Mouse (Mus musculus) skeletal muscle tissue, postnatal 0 days (tissue): ENCODE results near the gene Selenbp1. TPM values are rescaled to one million over a fixed set of nuclear protein-coding genes. Genes with fewer than 3 reads are reported as not detected.

ENCODE experiments used
- polyA plus RNA-seq: library from polyadenylated mRNA; unstranded; fragments of >200 nt; fragmentation: Nextera tagmentation; extraction: Ambion mirVana; gene quantifications from 2 replicates; pipeline ENCODE4 v1.2.1, GENCODE M21; 2015

The Selenbp1 gene
- 30.0 and 38.8 TPM in 2 replicates for polyA plus RNA-seq

GRCm38 (mm10) chr3:94932809-94933564 lies at the start of gene Selenbp1:
TSS of gene Selenbp1 (plus strand) at chr3:94933056.

DNA sequence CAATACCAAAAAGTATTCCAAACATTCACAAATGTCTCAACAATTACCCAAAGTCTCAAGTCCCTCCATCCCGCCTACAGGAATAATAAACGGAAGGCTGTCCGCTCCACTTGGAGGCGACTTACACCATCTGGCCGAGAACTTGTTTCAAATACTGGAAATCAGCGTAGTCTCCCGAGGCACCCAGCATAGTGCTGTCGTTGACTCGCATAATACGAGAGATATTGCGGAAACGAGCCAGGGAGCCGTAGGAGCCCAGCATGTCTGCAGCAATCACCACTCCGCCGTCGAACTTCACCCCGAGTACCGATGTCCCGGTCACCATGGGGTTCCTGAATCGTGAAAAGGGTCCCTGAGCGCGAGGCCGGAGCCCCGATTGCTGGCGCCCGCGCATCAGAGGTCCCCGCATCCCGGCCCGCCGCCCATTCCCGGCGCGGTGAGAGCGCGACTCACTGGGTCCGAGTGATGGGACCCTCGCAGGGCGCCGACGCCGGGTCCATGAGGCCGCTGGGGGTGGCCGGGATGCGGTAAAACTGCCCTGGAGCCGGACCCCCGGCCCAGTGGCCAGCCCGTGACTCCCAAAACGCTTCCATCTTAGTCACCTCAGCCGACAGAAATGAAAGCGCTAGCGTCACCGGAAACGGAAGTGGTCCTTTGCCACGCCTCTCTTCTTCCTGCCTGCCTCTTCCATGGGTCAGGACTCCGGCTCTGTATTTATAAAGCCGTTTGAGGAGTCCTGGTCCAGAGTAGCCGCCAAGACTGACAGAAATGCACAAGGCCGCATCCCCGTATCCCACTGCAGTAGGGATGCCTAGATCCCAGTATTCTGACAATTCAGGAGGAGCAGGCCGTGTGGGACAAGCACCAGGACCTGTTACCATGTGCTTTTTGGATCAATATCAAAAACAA lies 46.3 kb upstream of the Selenbp1 start, which contains the start of gene Psmb4:
Psmb4 (minus strand) TSS at position 646 of the 909 bp plus-strand sequence.

DNA sequence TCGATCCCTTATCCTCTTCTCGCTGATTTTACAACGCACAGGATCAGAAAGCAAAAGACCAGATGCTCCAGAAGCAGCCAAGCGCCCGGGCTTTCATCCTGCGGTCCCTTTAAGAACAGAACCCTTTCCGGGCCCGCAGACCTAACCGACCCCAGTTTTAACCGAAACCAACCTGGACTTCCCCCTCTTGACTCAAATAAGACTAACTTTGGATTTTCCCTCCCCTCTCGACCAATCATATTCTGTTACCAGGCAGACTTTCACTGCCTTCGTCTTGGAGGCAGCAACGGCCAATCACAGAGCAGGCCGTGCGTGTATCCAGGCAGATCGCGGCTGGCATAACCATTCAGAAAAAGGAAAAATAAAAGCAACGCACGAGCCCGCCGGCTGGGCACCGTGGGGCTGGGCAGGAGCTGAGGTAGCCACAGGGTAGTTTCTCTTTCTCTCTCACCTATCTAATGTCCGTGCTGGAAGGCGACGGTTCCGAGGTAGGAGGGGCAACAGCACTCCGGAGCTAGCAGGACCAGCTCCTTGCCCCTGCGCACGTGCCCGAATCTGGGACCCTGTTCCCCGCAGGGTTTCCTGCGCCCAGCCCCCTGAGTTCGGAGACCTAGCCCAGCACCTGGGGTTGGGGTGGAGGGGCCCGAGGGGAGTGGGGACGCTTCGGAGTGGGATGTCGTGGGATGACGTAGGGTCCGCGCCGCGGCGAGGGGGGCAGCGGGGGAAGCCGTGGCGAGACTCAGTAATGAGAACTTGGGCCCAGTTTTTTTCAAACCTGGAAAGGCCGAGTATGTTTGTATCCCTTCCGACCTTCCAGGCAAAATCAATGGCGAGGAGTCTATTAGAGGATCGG lies 21.1 kb downstream of the Selenbp1 start, which contains the start of gene Rfx5:
Rfx5 (plus strand) TSS at position 312 of the 853 bp plus-strand sequence.

DNA sequence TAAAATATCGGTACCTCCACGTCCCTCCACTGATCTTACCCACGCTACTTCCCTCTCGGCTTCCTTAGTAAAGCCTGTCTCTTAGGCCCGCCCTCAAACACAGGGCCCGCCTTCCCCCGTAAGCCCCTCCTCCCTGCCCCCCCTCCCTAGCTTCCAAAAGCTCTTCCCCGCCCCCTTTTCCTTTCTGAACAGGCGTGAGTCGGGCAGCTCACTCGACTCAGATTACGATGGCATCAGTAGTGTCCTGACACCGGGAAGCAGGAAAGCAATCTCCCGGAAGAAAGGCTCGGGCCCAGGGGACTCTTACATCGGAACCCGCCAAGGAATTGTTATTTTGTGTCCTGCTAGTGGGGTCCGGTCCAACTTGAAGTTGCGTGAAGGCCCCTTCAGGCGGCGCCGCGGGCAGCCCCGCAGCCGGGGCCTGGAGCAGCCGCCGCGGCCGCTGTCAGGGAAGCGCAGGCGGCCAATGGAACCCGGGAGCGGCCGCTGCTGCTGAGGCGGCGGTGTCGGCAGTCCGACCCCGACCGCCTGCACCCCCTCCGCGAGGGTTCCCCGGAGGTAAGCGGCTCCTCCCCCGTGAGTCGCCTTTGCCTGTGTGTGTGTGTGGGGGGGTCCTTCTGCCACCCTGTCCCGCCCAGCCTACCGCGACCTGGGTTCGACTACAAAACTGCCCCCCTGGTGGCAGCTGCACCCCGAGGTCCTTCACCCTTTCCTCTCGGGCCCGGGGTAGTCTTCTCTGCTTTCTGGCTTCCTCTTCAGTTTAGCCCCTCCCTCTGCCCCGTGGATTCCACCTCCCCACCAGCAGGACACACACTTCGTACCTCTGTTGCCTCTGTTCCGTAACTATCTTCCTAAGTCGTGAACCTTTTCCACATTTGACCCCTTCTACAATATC lies 41.9 kb downstream of the Selenbp1 start, which contains the start of gene Pi4kb:
Pi4kb (plus strand) TSS at position 204 of the 895 bp plus-strand sequence.

Other genes with a start within 250 kb of the Selenbp1 start
- gene Selenbp2, start 239.5 kb upstream of the Selenbp1 start, polyA plus RNA-seq, result 0.58 and 1.3 TPM in 2 replicates
- 0.19 and 0.46 TPM in 2 replicates for gene Cgn, start 146.6 kb upstream of the Selenbp1 start, polyA plus RNA-seq
- gene Pogz, start 95.5 kb upstream of the Selenbp1 start, polyA plus RNA-seq, result 6.3 and 6.9 TPM in 2 replicates
- 242 and 248 TPM in 2 replicates for gene Psmb4, start 46.1 kb upstream of the Selenbp1 start, polyA plus RNA-seq
- 3.7 and 4.8 TPM in 2 replicates for gene Rfx5, start 21.0 kb downstream of the Selenbp1 start, polyA plus RNA-seq
- gene Pi4kb, start 41.7 kb downstream of the Selenbp1 start, polyA plus RNA-seq, result 15.8 TPM in 2 replicates
- gene Zfp687, start 82.4 kb downstream of the Selenbp1 start, polyA plus RNA-seq, result 8.7 and 8.9 TPM in 2 replicates
- 239 and 251 TPM in 2 replicates for gene Psmd4, start 109.6 kb downstream of the Selenbp1 start, polyA plus RNA-seq
- gene Pip5k1a, start 173.9 kb downstream of the Selenbp1 start, polyA plus RNA-seq, result 11.1 and 11.3 TPM in 2 replicates
- gene Vps72, start 178.0 kb downstream of the Selenbp1 start, polyA plus RNA-seq, result 70.5 and 72.7 TPM in 2 replicates
- 226 and 267 TPM in 2 replicates for gene Tmod4, start 191.4 kb downstream of the Selenbp1 start, polyA plus RNA-seq
- gene Scnm1, start 201.0 kb downstream of the Selenbp1 start, polyA plus RNA-seq, result 61.6 and 62.7 TPM in 2 replicates
- gene Lysmd1, start 201.0 kb downstream of the Selenbp1 start, polyA plus RNA-seq, result 11.3 and 11.4 TPM in 2 replicates
- 6.2 and 9.2 TPM in 2 replicates for gene Tnfaip8l2, start 209.3 kb downstream of the Selenbp1 start, polyA plus RNA-seq
- 13.3 and 17.6 TPM in 2 replicates for gene Sema6c, start 227.4 kb downstream of the Selenbp1 start, polyA plus RNA-seq